Comparison of ENCODE assay signal across 9 mouse cellular contexts in genomic region chr4:106985899-106986832, GRCm38 (mm10).
A peak's percentile ranks its signal among the peaks of the same experiment; 100 is the strongest.
DNase-seq lines count a peak whose midpoint lies in the region; ATAC-seq and TF ChIP-seq lines count a peak whose summit lies in the region.
"Had no signal": no experiment of that assay in that cellular context is flagged by ENCODE, and none has a peak within 500 bp of the region (broad histone marks: within the 10 kb centered on the region; RNA-seq: fewer than 3 reads in every experiment).

No protein-coding gene starts in this region.

- 21% methylated on average over 15 of the region's 15 CpGs for WGBS in lung, embryonic 14.5 days
- 67% methylated on average over 15 of the region's 15 CpGs for WGBS in liver, embryonic 12.5 days (ENCODE audit: insufficient replicate concordance)
- 27% methylated on average over 15 of the region's 15 CpGs for WGBS in stomach, postnatal 0 days

- peak; percentile 55 for ATAC-seq in lung, embryonic 14.5 days (ENCODE audit: insufficient read depth)
- peak; percentile 25; the same call in 1 of the 2 replicates for ATAC-seq in liver, embryonic 12.5 days
- no peak for ATAC-seq in stomach, postnatal 0 days (ENCODE audit: low FRiP score, low TSS enrichment)

- peak overlapping the region; percentile 79; the same call in 1 of the 2 replicates for H3K27ac ChIP-seq in lung, embryonic 14.5 days (ENCODE audit: low read depth)
- H3K27ac ChIP-seq in liver, embryonic 12.5 days: peak overlapping the region; percentile 68
- peak overlapping the region; percentile 75 for H3K27ac ChIP-seq in stomach, postnatal 0 days (replicated peaks)

- TF ChIP-seq CTCF in lung, embryonic 14.5 days (IDR thresholded peaks at IDR 0.05; ENCODE audit: low read depth): no peak
- TF ChIP-seq CTCF in stomach, postnatal 0 days (IDR thresholded peaks at IDR 0.05; ENCODE audit: low read depth): no peak

- TF ChIP-seq EP300 in stomach, postnatal 0 days (optimal IDR thresholded peaks at IDR 0.05): no peak

- H3K4me1 ChIP-seq in lung, embryonic 14.5 days (ENCODE audit: insufficient read depth): peaks cover 30% of the 10 kb centered on the region
- peaks cover 90% of the 10 kb centered on the region for H3K4me1 ChIP-seq in liver, embryonic 12.5 days
- H3K4me1 ChIP-seq in stomach, postnatal 0 days (replicated peaks; ENCODE audit: control insufficient read depth, insufficient read depth): peaks cover 10% of the 10 kb centered on the region

- H3K36me3 ChIP-seq in lung, embryonic 14.5 days (ENCODE audit: insufficient read depth): 0 out of 2 replicates have a peak, but pooled peaks cover 3% of the 10 kb centered on the region
- peaks cover 18% of the 10 kb centered on the region for H3K36me3 ChIP-seq in liver, embryonic 12.5 days
- no peaks in the 10 kb centered on the region for H3K36me3 ChIP-seq in stomach, postnatal 0 days (ENCODE audit: control insufficient read depth, insufficient read depth, low read length)

- H3K27me3 ChIP-seq in lung, embryonic 14.5 days (ENCODE audit: insufficient read depth, low read length): no peaks in the 10 kb centered on the region
- no peaks in the 10 kb centered on the region for H3K27me3 ChIP-seq in liver, embryonic 12.5 days (replicated peaks)
- no peaks in the 10 kb centered on the region for H3K27me3 ChIP-seq in stomach, postnatal 0 days (ENCODE audit: control insufficient read depth, insufficient read depth, low read length)

- DNase-seq in lung, embryonic 14.5 days: peak; percentile 63
- no peak for DNase-seq in lung, postnatal 25 days (ENCODE audit: low spot score)
- DNase-seq in heart, postnatal 10 days: peak; percentile 35 to 43
- DNase-seq in stomach, postnatal 0 days (ENCODE audit: low spot score): no peak
- no peak for DNase-seq in layer of hippocampus, adult 9-10 months (ENCODE audit: low spot score)
- DNase-seq in right cerebral cortex, postnatal 14 days: no peak
- DNase-seq in T-cell, adult 2 months (ENCODE audit: low spot score): no peak

- H3K9me3 ChIP-seq in lung, embryonic 14.5 days (ENCODE audit: low read depth, low read length): no peaks in the 10 kb centered on the region
- no peaks in the 10 kb centered on the region for H3K9me3 ChIP-seq in liver, embryonic 12.5 days (replicated peaks)
- H3K9me3 ChIP-seq in stomach, postnatal 0 days (ENCODE audit: control insufficient read depth, low read length): no peaks in the 10 kb centered on the region

- no peak overlapping the region for H3K4me2 ChIP-seq in lung, embryonic 14.5 days
- H3K4me2 ChIP-seq in liver, embryonic 12.5 days: 0 out of 2 replicates have a peak overlapping the region, but pooled peaks have one; percentile 7
- no peak overlapping the region for H3K4me2 ChIP-seq in stomach, postnatal 0 days (replicated peaks; ENCODE audit: low read depth)

- no peak overlapping the region for H3K4me3 ChIP-seq in lung, embryonic 14.5 days (ENCODE audit: low read depth, low read length)
- H3K4me3 ChIP-seq in liver, embryonic 12.5 days: no peak overlapping the region
- no peak overlapping the region for H3K4me3 ChIP-seq in stomach, postnatal 0 days (ENCODE audit: low read depth, low read length)
- H3K4me3 ChIP-seq: myocyte had no signal

- peak overlapping the region; percentile 34; the same call in 1 of the 2 replicates for H3K9ac ChIP-seq in lung, embryonic 14.5 days
- no peak overlapping the region for H3K9ac ChIP-seq in liver, embryonic 12.5 days
- H3K9ac ChIP-seq in stomach, postnatal 0 days (ENCODE audit: low read length): 0 out of 2 replicates have a peak overlapping the region, but pooled peaks have one; percentile 41

- intact Hi-C loops in heart, postnatal 10 days (cut with DNase I): no loop called here

Comparison
In these comparisons a context has a peak if more than half of its experiments do, and no peak if none do; other contexts are left out.
1. DNase-seq: peak in lung, embryonic 14.5 days (single experiment) and heart, postnatal 10 days (2 of 2); none in lung, postnatal 25 days (single experiment), stomach, postnatal 0 days (single experiment), layer of hippocampus, adult 9-10 months (single experiment), right cerebral cortex, postnatal 14 days (single experiment) and T-cell, adult 2 months (single experiment).
2. Peak in every context shown above with its lines, with median percentiles within 50 percentile points of each other: H3K27ac ChIP-seq.